Mouse (Mus musculus): ENCODE measurements at regions not wholly inside any gene's neighbourhood (a gene's known extent, or its start where the extent isn't known, plus 50 kb on each side); places are given as distances from the start of the nearest gene placed in this dataset.

DNA sequence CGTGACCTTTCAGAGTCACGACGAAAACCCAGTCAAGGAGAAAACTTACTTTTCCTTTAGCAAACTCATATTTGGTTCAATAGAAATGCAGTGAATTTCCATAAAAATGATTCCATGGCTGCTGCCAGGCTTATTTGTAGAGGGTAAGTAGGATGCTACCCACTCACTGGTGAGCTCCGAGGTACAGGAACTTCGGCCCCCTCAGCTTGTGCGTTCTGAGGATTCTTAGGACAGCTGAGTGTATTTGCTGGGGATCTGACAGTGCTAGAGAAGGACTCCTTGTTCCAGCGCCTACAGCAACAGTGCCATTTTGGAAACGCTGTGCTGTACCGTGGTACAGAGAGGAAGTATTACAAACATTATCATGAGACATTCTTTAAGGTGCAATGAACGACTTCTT, 210.4 kb downstream of the Enc1 start:
- DNase-seq (ENCODE audit: low spot score): no peak

DNA sequence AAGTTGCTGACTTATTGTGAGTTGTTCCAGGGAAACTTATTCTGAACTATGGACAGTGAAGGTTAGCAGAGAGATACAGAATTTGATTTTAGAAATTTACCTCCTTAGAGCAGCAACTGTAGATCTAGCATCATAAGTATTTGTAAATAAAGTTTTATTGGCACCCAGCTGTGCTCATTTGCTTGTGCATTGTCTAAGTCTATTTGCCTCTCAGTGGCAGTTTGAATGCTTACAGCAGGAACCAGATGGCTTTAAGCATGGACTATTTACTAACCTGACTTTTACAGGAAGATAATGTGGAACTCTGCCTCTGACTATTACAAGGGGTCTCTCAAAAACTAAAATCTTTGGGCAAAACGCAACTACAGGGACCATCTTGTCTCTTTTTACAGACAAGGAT, 207.2 kb downstream of the Enc1 start:
- DNase-seq (ENCODE audit: low spot score): no peak

GRCm38 (mm10) chr13:97443731-97444428, 203.0 kb downstream of the Enc1 start:
- no peak for DNase-seq (ENCODE audit: low spot score)

- DNase-seq (ENCODE audit: low spot score): no peak
Measured at GRCm38 (mm10) chr13:97442806-97443205, 201.9 kb downstream of the Enc1 start.

DNA sequence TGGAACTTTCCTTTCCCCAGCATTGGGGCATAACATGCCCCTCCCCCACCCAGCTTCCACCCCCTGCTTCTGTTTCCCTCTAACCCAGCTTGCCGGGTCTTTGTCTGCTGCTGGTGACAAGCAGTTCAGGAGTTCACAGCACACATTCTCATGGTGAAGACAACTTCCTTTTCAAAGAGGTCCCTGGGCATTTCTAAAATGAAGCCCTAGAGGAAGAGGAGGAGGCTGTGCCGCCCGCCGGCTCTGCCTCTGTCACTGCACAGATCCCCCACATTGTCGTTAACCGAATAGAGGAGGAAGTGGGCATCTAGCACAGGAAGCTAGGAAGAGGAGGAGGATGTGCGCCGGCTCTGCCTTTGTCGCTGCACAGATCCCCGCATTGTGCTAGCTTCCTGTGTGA, 201.4 kb downstream of the Enc1 start:
- DNase-seq (ENCODE audit: low spot score): no peak

DNA sequence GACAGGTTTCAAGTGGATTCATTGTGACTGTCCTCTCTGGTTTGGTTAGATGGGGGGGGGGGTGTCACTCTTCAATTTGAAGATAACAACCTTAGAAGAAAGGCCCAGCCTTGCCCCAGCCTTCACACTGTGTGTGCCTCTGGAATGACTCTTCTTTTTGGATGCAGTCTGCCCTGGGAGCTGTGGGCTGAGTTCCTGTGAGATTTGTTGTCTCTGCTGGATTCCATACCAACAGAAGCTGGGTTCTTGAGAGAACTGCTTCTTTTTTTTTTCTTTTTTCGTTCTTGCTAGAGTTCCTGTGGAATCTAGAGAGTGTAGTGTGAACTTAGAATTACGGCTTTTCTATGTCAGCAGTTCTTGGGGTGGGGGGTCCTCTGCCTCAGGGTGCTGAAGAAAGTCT, 200.9 kb downstream of the Enc1 start:
- no peak for DNase-seq (ENCODE audit: low spot score)

- no peak for DNase-seq (ENCODE audit: low spot score)
Measured at GRCm38 (mm10) chr13:97439216-97439979, 198.5 kb downstream of the Enc1 start.

DNA sequence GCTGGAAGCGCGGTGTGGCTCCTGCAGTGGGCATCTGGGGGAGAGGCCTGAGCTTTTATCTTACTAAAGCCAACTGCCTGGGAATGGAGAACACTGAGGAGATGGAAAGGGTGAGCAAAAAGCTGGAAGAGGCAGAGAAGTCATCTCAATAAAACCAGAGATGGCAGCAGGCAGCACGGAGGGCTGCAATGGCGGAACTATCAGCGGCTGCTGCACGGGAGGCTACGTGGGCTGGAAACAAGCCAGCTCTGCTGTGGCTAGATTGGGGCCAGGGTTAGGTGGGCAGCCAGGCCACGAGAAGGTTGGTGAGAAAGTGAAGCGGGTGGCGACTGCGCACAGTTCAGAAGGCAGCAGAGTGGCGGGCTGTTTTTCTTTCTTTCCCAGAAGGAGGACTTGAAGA, 197.8 kb downstream of the Enc1 start:
- no peak for DNase-seq (ENCODE audit: low spot score)

GRCm38 (mm10) chr13:97438277-97438676, 197.4 kb downstream of the Enc1 start:
- DNase-seq (ENCODE audit: low spot score): no peak

DNA sequence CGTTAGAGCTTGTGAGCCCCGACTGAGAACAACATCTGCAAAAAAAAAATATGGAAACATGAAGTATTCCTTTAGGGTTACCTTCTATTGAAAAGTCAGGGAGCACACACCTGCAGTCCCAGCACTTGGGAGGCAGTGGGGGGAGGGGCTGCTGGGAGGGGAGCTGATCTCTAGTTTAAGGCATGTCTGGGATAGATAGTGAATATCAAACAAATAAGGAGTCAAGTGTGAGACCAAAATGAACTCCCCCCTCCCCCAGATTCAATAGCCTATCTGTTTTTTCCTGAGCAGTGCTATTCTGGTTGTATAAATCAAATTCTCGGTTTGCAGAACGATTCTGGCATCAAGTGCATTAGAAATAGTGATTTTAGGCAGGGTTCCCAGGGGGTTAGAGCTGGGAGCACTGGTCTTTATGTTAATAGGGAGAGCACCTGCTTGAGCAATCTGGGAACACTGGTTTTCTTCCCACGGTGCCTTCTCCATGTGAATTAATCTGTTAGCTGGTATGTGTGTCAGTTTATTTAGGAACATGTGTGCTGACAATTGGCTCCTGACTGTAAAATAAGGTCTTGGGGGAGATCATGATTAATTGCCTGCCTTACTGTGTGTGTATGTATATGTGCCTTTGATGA, 195.9 kb downstream of the Enc1 start:
- DNase-seq (ENCODE audit: low spot score): no peak

GRCm38 (mm10) chr13:97435865-97436718, 195.2 kb downstream of the Enc1 start:
- no peak for DNase-seq (ENCODE audit: low spot score)

- no peak for DNase-seq (ENCODE audit: low spot score)
Measured at GRCm38 (mm10) chr13:97434961-97435864, 194.3 kb downstream of the Enc1 start.

GRCm38 (mm10) chr13:97434167-97434566, 193.3 kb downstream of the Enc1 start:
- DNase-seq (ENCODE audit: low spot score): no peak

DNA sequence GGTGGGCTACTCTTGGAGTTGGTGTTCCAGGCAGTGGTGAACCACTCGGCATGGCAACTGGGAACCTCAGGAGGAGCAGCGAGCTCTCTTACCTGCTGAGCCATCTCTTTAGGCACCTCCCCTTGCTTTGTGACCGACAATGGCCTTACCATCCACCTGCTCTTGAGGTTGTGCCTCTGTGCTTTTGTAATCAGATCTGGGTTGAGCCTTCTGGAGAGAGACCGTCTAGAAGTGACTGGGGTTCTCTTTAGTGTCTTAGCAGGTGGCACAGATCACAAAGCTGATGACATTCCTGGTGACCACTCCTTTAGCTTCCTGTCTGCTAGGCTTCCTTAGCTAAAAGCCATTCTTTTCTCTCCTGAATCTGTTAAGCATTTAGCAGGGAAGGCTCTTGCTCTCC, 191.7 kb downstream of the Enc1 start:
- DNase-seq (ENCODE audit: low spot score): no peak

GRCm38 (mm10) chr13:97430885-97431284, 190.0 kb downstream of the Enc1 start:
- DNase-seq (ENCODE audit: low spot score): no peak

DNA sequence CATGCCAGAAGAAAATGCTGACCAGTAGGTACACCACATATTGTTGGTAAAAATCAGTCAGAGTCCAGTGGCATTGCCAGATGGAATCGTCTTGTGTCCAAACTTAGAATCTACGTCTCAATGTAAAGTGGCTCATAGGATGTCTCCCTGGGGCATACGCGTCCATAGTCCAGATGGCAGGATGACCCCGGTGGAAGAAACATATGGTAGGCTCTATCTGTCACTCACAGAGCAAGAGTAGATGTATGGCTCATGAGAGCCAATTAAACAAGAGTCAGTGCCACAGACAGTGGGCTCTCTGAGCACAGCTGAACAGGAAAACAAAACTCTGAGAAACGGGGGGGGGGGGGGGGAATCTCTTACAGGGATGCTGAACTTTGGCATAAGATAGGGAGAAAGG, 187.3 kb downstream of the Enc1 start:
- DNase-seq (ENCODE audit: low spot score): no peak

DNA sequence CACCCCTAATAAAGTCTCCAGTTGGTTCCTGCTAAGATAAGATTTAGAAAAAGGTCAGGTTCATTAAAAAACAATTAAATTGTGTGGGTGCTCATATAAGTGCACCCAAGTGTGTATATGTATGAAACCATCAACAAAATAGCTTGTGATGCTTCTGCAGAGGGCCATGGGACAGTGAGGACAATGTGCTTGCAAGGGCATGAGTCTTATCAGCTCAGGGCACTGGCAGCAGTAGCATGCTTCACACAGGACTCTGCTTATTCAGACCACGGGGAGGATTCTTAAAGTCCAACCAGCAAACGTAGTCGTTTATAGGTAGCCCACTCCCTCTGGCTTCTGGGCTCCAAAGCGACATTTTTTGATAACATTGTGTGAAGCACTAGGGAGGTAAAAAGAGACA, 186.6 kb downstream of the Enc1 start:
- no peak for DNase-seq (ENCODE audit: low spot score)

DNA sequence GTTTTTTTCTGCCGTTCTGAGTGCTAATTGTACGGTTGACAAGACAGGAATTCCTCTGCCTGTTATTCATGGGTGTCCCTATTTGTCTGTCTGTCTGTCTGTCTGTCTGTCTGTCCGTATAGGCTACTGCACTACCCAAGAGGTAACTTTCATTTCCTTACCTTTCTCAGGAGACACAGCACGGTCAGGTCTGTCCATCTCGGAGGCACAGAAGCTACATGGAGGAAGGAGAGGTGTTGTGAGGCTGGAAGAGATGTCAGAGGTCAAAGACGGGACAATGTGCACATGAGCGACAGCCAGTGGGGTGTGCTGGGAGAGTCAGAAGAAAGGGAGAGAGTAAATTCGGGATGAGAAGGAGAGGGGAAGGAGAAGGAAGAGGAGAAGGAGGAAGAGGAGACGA, 184.8 kb downstream of the Enc1 start:
- DNase-seq (ENCODE audit: low spot score): no peak

DNA sequence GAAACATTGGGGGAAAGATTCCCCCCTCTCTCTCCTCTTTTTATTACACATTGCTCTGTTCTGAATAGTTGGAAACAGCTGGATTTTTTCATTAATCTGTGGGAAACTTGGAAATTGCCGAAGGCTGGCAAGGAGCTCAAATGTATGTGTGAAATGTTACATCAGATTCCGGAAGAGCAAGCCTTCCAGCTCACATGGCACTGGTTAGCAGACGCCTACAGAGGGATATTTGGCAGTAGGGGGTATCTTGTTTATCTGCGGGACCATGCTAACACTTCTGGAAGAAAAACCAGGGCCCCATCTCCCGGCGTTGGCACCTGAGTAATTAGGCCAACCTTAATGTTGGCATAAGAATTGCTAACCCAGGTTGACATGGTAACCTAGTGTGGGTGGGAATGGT, 183.0 kb downstream of the Enc1 start:
- no peak for DNase-seq (ENCODE audit: low spot score)

GRCm38 (mm10) chr13:97423298-97423817, 182.5 kb downstream of the Enc1 start:
- DNase-seq (ENCODE audit: low spot score): no peak

DNA sequence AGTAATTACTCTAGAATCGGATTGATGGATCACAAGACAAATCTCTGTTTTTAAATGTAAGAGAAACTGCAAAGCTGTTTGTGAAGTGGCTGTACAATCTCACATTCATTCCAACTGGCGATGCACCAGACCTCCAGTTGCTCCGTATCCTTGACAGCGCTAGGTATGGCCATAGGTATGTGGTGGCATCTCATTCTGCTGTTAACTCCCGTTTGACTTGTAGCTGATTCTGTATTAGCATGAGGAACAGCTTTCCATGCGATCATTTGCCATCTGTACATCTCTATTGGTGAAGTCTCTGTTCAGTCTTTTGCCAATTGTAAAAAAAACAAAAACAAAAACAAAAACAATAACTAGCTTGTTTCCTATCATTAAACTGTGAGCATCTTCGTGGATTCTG, 182.0 kb downstream of the Enc1 start:
- no peak for DNase-seq (ENCODE audit: low spot score)
